Mouse (Mus musculus): ENCODE measurements at regions not wholly inside any gene's neighbourhood (a gene's known extent, or its start where the extent isn't known, plus 50 kb on each side); places are given as distances from the start of the nearest gene placed in this dataset.

GRCm38 (mm10) chr2:17859234-17859633, 128.0 kb upstream of the Nebl start:
- TF ChIP-seq POLR2A (IDR thresholded peaks at IDR 0.05; ENCODE audit: borderline replicate concordance, extremely low read depth, insufficient read depth, insufficient read length, poor library complexity, severe bottlenecking) (no peak), CTCF (IDR thresholded peaks at IDR 0.05; ENCODE audit: borderline replicate concordance, extremely low read depth, insufficient read depth, insufficient read length) (no peak)
